Mouse (Mus musculus): Measurements from ENCODE around the gene Hhat.

Hhat gene

DNA sequence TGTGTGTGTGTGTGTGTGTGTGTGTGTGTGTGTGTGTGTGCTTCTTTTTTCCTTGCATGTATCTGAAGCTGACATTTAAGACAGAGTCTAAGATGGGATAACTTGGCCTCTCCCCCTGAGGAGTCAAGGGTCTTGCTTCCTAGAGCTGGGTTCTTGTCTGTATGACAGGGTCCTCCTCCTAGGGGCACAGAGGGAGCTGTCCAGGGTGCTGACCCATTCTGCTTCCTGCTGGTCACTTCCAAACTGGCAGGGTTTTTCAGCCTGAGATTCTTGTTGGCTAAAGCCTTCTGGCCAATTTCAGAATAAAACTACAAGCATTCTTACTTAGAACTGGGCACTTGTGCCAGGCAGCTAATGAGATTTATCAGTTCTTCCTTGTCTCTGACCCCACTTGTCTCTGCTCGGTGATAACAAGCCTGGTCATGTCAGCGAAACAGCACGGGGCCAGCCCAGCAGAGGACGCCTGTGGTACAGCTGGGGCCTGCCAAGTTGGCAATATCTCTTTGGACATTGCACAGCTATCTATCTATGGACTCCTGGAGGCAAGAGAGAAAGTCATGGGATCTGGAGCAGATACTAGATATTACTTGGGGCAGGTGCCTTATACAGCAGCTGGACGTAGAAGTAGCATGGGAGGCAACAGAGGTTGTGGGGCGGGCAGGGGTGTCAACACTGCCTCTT, 313.4 kb downstream of the Hhat start:
- Histone ChIP-seq H3K27me3 (ENCODE audit: control insufficient read depth, insufficient read depth, low read length, poor library complexity, severe bottlenecking) (no peaks in the 10 kb centered on the region), H3K36me3 (ENCODE audit: control insufficient read depth, insufficient read depth, low read length, poor library complexity, severe bottlenecking) (no peaks in the 10 kb centered on the region)
- DNase-seq (ENCODE audit: low read depth, low spot score), result no peak

DNA sequence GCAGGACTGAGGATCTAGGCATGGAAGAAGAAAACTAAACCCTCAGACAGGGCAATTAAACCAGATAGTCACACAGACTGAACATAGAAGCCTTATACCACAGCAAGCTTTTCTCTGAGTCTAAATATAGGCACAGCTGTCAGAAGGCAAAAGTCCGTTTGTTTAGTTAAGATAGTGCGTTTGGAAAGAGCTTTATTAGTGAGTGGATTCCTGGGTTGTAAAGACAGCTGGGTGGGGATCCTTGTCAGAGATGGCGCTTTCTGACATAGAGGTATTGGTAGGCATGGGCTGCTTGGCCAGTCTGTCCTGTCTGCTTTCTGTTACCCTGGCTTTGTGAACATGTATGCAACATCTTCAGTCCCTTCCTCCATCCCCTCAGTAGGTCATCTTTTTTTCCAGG, 314.0 kb downstream of the Hhat start:
- DNase-seq (ENCODE audit: low read depth, low spot score), result no peak
- Histone ChIP-seq H3K27me3 (ENCODE audit: control insufficient read depth, insufficient read depth, low read length, poor library complexity, severe bottlenecking) (no peaks in the 10 kb centered on the region), H3K36me3 (ENCODE audit: control insufficient read depth, insufficient read depth, low read length, poor library complexity, severe bottlenecking) (no peaks in the 10 kb centered on the region)

DNA sequence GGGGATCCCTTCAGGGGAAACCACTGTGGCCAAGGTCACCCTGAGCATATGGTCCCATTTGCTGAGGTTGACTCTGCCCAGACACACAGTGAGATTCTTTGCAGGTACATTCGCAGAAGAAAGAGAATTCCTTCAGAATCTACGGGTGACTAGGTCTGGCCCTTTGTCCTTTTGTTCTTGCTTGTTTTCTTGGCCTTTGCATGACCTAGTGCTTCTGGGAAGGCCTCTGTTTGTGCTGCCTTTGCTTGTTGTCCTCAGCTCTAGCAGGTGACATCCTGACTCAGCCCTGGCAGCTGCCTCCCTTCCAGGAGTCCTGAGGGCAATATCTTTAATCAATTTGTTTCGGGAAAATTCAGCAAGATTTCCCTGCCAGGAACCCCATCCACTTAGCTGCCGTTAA, 316.0 kb downstream of the Hhat start:
- Histone ChIP-seq H3K36me3 (ENCODE audit: control insufficient read depth, insufficient read depth, low read length, poor library complexity, severe bottlenecking) (no peaks in the 10 kb centered on the region), H3K27me3 (ENCODE audit: control insufficient read depth, insufficient read depth, low read length, poor library complexity, severe bottlenecking) (no peaks in the 10 kb centered on the region)
- DNase-seq (ENCODE audit: low read depth, low spot score), result no peak

DNA sequence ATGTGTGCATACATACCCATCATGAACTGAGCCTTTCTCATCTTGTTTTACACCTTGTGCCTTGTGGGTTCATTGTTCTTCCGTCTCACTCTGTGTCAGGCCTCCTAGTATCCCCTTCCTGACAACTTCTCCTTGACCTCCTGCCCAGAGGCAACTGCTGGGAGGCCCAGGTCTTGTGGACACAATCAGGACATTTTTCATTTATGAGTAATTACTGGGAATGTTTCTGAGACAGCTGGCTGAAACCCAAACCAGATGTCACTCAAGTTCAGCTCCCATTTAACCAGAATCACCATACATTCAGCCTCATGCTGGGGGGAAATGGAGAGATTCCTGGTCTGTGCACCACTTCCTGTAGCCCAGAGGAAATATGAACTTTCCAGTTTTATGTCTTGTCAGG, 316.5 kb downstream of the Hhat start:
- no peak for DNase-seq (ENCODE audit: low read depth, low spot score)
- no peaks in the 10 kb centered on the region for H3K27me3 ChIP-seq (ENCODE audit: control insufficient read depth, insufficient read depth, low read length, poor library complexity, severe bottlenecking)

DNA sequence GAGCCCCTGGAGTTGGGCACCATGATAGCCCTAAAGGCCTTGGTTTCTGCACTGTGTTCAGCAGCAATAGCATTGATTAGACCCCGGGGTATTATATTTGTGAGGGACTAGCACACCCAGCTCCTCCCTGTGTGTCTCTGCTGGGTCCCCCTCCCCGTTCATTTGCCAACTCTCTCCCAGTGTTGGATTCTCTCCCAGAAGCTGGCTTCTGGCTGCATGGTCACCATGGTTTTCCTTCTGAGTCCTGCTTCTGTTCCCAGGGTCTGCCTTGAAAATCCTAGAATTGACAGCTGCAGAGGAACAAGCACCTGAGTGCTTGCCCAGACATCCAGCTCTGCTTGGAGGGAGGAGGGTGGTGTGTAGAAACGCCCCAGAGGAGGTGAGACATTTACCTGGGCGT, 319.3 kb downstream of the Hhat start:
- DNase-seq (ENCODE audit: low read depth, low spot score), result no peak
- no peaks in the 10 kb centered on the region for H3K27me3 ChIP-seq (ENCODE audit: control insufficient read depth, insufficient read depth, low read length, poor library complexity, severe bottlenecking)

More for the DNA sequence above, 316.5 kb downstream of the Hhat start:
- no peaks in the 10 kb centered on the region for H3K36me3 ChIP-seq (ENCODE audit: control insufficient read depth, insufficient read depth, low read length, poor library complexity, severe bottlenecking)

DNA sequence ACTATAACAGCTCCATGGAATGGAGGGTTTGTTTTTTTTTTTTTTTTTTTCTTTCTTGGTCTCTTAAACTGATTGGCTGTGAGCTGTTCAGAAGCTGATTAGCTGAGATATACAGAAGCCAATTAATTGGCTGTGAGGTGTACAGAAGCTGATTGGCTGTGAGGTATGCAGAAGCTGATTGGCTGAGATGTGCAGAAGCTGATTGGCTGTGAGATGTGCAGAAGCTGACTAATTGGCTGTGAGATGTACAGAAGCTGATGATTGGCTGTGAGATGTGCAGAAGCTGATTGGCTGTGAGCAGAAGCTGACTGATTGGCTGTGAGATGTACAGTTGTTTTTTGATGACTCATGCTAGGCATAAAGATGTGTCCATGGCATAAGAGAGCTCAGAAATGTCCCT, 320.6 kb downstream of the Hhat start:
- Histone ChIP-seq H3K36me3 (ENCODE audit: control insufficient read depth, insufficient read depth, low read length, poor library complexity, severe bottlenecking) (no peaks in the 10 kb centered on the region), H3K27me3 (ENCODE audit: control insufficient read depth, insufficient read depth, low read length, poor library complexity, severe bottlenecking) (no peaks in the 10 kb centered on the region)
- DNase-seq (ENCODE audit: low read depth, low spot score), result no peak

More for the DNA sequence above, 319.3 kb downstream of the Hhat start:
- H3K36me3 ChIP-seq (ENCODE audit: control insufficient read depth, insufficient read depth, low read length, poor library complexity, severe bottlenecking), result no peaks in the 10 kb centered on the region

DNA sequence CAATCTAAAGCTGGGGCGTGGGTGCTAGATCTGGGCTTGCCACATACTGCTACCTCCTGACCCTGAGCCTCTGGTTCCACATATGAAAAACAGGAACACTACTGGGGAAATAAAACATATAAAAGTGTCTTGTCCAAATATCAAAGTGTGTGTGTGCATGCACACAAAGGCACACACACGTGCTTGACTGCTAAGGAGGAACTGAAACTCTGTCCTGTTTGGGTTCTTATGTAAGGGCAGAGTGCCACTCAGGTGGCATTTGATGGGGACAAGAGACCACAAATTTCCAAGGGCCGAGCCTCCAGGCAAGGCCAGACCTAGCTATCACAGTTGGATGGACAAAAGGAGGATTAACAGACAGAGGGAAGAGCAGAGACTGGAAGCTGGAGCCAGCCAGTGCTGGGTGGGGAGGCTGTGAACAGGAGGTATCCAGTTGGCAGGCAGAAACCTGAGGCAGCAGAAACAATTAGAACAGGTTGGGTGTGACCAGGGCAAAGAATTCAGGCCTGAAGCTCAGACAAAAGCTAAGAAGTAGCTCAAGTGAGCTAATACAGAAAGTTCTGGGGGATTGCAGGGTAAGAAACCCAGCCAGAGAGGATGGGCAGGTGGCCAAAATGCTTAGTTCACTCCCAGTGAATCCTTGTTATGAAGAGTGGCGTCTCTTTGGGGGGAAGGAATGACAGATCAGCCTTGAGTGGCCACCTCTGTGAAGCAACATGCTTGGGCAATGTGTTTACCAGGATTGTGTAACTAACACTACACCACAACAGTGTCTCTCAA, 321.3 kb downstream of the Hhat start:
- Histone ChIP-seq H3K27me3 (ENCODE audit: control insufficient read depth, insufficient read depth, low read length, poor library complexity, severe bottlenecking) (no peaks in the 10 kb centered on the region), H3K36me3 (ENCODE audit: control insufficient read depth, insufficient read depth, low read length, poor library complexity, severe bottlenecking) (no peaks in the 10 kb centered on the region)
- DNase-seq (ENCODE audit: low read depth, low spot score), result peak; percentile 5

DNA sequence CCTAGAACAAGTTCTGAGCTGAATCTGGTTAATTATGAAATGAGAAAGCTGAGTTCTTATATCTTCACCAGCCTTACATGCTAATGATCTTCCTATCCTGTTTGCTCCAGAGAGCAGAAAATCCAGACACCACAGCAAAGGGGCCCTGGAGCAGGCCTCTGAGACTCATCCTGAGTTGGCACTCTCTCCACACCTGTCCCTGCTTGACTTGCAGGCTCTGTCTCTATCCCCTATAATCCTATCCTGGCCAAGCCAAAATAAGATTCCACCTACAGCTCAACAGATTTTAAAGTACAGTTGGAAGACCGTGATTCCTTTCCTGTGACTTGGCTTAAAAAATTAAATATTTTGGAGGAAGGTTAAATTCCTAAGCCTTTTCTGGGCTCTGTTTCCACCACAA, 322.5 kb downstream of the Hhat start:
- no peaks in the 10 kb centered on the region for H3K27me3 ChIP-seq (ENCODE audit: control insufficient read depth, insufficient read depth, low read length, poor library complexity, severe bottlenecking)
- H3K36me3 ChIP-seq (ENCODE audit: control insufficient read depth, insufficient read depth, low read length, poor library complexity, severe bottlenecking), result no peaks in the 10 kb centered on the region
- DNase-seq (ENCODE audit: low read depth, low spot score), result no peak

DNA sequence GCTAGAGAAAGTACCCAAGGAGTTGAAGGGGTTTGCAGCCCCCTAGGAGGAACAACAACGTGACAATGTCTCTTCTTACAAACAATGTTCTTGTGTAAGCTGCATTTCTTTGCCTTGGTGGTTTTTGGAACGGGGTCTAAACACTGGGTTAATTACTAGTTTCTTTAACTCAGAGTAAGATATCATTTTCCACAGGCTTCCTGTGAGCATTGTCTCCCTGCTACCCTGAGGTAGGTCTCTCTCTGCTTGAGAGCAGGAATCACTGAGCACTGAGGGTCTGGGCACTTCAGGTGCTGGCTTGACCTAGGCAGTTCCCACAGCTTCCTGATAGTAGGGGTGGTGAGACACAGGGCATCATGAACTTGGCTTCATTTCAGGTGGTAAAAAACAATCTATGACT, 323.4 kb downstream of the Hhat start:
- H3K27me3 ChIP-seq (ENCODE audit: control insufficient read depth, insufficient read depth, low read length, poor library complexity, severe bottlenecking), result no peaks in the 10 kb centered on the region
- H3K36me3 ChIP-seq (ENCODE audit: control insufficient read depth, insufficient read depth, low read length, poor library complexity, severe bottlenecking), result no peaks in the 10 kb centered on the region
- no peak for DNase-seq (ENCODE audit: low read depth, low spot score)

Data from splenic B cell, adult 2 months (primary cell).